Mouse (Mus musculus): ENCODE results near the gene Hist1h1a. TPM values are rescaled to one million over a fixed set of nuclear protein-coding genes. Genes with fewer than 3 reads are reported as not detected.
A peak's percentile ranks its signal among the peaks of the same experiment; 100 is the strongest.
"Not testable (repeated sequence)": the region's sequence is repeated elsewhere in the genome, so short reads cannot be mapped to it uniquely, and the experiment has no call there.

The Hist1h1a gene
- under 1 TPM; 0.66 to 0.76 TPM for total RNA-seq (2021)
- long read RNA-seq, experiment 1: 0 reads
- long read RNA-seq, experiment 2: 0 reads

- DNase-seq (ENCODE audit: low spot score): peak; percentile 43
Measured at GRCm38 (mm10) chr13:23763586-23764323, at the start of gene Hist1h1a. Gene Hist1h1a (plus strand): TSS chr13:23763666.

- no peak for DNase-seq (ENCODE audit: low spot score)
Measured at GRCm38 (mm10) chr13:23716261-23717042, 47.0 kb upstream of the Hist1h1a start.

- DNase-seq (ENCODE audit: low spot score): no peak
Measured at GRCm38 (mm10) chr13:23717176-23717575, 46.3 kb upstream of the Hist1h1a start.

- not testable (repeated sequence) for DNase-seq (ENCODE audit: low spot score)
Measured at GRCm38 (mm10) chr13:23717593-23718245, 45.7 kb upstream of the Hist1h1a start.

GRCm38 (mm10) chr13:23724239-23724638, 39.2 kb upstream of the Hist1h1a start:
- no peak for DNase-seq (ENCODE audit: low spot score)

- DNase-seq (ENCODE audit: low spot score): no peak
Measured at GRCm38 (mm10) chr13:23725213-23725612, 38.3 kb upstream of the Hist1h1a start.

- no peak for DNase-seq (ENCODE audit: low spot score)
Measured at GRCm38 (mm10) chr13:23728472-23729191, 34.8 kb upstream of the Hist1h1a start.

- DNase-seq (ENCODE audit: low spot score): peak; percentile 20
Measured at GRCm38 (mm10) chr13:23729192-23729525, 34.3 kb upstream of the Hist1h1a start.

- DNase-seq (ENCODE audit: low spot score): no peak
Measured at GRCm38 (mm10) chr13:23729706-23730105, 33.8 kb upstream of the Hist1h1a start.

- DNase-seq (ENCODE audit: low spot score): peak; percentile 24
Measured at GRCm38 (mm10) chr13:23730479-23730878, 33.0 kb upstream of the Hist1h1a start.

- DNase-seq (ENCODE audit: low spot score): peak; percentile 37
Measured at GRCm38 (mm10) chr13:23732156-23732804, 31.2 kb upstream of the Hist1h1a start.

- DNase-seq (ENCODE audit: low spot score): no peak
Measured at GRCm38 (mm10) chr13:23737091-23737490, 26.4 kb upstream of the Hist1h1a start.

GRCm38 (mm10) chr13:23738041-23738440, 25.4 kb upstream of the Hist1h1a start:
- no peak for DNase-seq (ENCODE audit: low spot score)

- DNase-seq (ENCODE audit: low spot score): peak; percentile 82
Measured at GRCm38 (mm10) chr13:23738677-23739068, 24.8 kb upstream of the Hist1h1a start, which contains the start of gene Hist1h1c. Gene Hist1h1c (plus strand): TSS chr13:23738808.

- peak; percentile 96 for DNase-seq (ENCODE audit: low spot score)
Measured at GRCm38 (mm10) chr13:23739069-23739921, 24.2 kb upstream of the Hist1h1a start.

- no peak for DNase-seq (ENCODE audit: low spot score)
Measured at GRCm38 (mm10) chr13:23739922-23740252, 23.6 kb upstream of the Hist1h1a start.

GRCm38 (mm10) chr13:23740256-23740840, 23.1 kb upstream of the Hist1h1a start:
- DNase-seq (ENCODE audit: low spot score): no peak

GRCm38 (mm10) chr13:23740910-23741309, 22.6 kb upstream of the Hist1h1a start:
- DNase-seq (ENCODE audit: low spot score): no peak

- DNase-seq (ENCODE audit: low spot score): no peak
Measured at GRCm38 (mm10) chr13:23742007-23742406, 21.5 kb upstream of the Hist1h1a start.

- no peak for DNase-seq (ENCODE audit: low spot score)
Measured at GRCm38 (mm10) chr13:23743215-23743614, 20.3 kb upstream of the Hist1h1a start.

Data from gastrocnemius, adult 18-20 months (tissue).